Mouse (Mus musculus) heart, embryonic 11.5 days (tissue): ENCODE data around the gene Pde4c. TPM values are rescaled to one million over a fixed set of nuclear protein-coding genes. Genes with fewer than 3 reads are reported as not detected.

Source experiments
- ATAC-seq: fragments of 200-750 bp; cut with Nextera tagmentation; replicated peaks from 2 replicates; pipeline ENCODE4 v1.8.0; 2017; ENCODE audit warnings: moderate library complexity; ENCODE audit not compliant: insufficient number of reproducible peaks, low FRiP score, low TSS enrichment
- H3K27ac ChIP-seq: fragments of 300-500 bp; sonication (generic); 2 replicates; pipeline ENCODE4 v1.5.1; 2014; ENCODE audit warnings: mild to moderate bottlenecking, low read depth, low read length
- H3K27me3 ChIP-seq: fragments of 300-500 bp; sonication (generic); 2 replicates; pipeline ENCODE4 v1.6.1; 2014; ENCODE audit warnings: mild to moderate bottlenecking, low read length, mixed read lengths; ENCODE audit not compliant: control insufficient read depth, insufficient read depth
- H3K36me3 ChIP-seq: fragments of 300-500 bp; sonication (generic); 2 replicates; pipeline ENCODE4 v1.6.1; 2014; ENCODE audit warnings: mild to moderate bottlenecking, low read length, moderate library complexity, mixed read lengths; ENCODE audit not compliant: control insufficient read depth, insufficient read depth
- H3K4me1 ChIP-seq: fragments of 300-500 bp; sonication (generic); 2 replicates; pipeline ENCODE4 v1.6.1; 2014; ENCODE audit warnings: low read length; ENCODE audit not compliant: control insufficient read depth, insufficient read depth
- H3K4me2 ChIP-seq: fragments of 300-500 bp; sonication (generic); 2 replicates; pipeline ENCODE4 v1.6.1; 2014; ENCODE audit warnings: mild to moderate bottlenecking, moderate library complexity
- H3K4me3 ChIP-seq: fragments of 300-500 bp; sonication (generic); 2 replicates; pipeline ENCODE4 v1.5.1; 2014; ENCODE audit warnings: low read depth, low read length
- H3K9ac ChIP-seq: fragments of 300-500 bp; sonication (generic); 2 replicates; pipeline ENCODE4 v1.6.1; 2014; ENCODE audit warnings: mild to moderate bottlenecking, low read depth, low read length, moderate library complexity
- H3K9me3 ChIP-seq: fragments of 300-500 bp; sonication (generic); replicated peaks from 2 replicates; pipeline ENCODE4 v1.6.1; 2016; ENCODE audit warnings: low read length; ENCODE audit not compliant: control insufficient read depth
- WGBS: fragments of 180-500 bp; shearing (Covaris S2); extraction: QIAGEN DNeasy Blood & Tissue Kit; methylation state at CpG from one replicate; pipeline ENCODE4 v1.1.7; 2014; ENCODE audit not compliant: insufficient replicate concordance; 5-methylcytosine and 5-hydroxymethylcytosine counted together
- polyA plus RNA-seq: library from polyadenylated mRNA; unstranded; fragments of >200 nt; fragmentation: Nextera tagmentation; extraction: Ambion mirVana; gene quantifications from 2 replicates; pipeline ENCODE4 v1.2.1, GENCODE M21; 2014

The Pde4c gene
- polyA plus RNA-seq = not detected in 2 replicates

- Histone ChIP-seq H3K4me3 (no peak within 1 kb of the TSS), H3K9ac (no peak within 1 kb of the TSS)
These were observed at the start of gene Pde4c for GRCm38 (mm10) chr8:70723486-70724210. Gene Pde4c (plus strand): TSS chr8:70723720.

GRCm38 (mm10) chr8:70674109-70674508 is 49.4 kb upstream of the Pde4c start:
- peak overlapping the region; percentile 84 for H3K9ac ChIP-seq
- ATAC-seq = no peak
- 79% methylated on average over 3 of the region's 3 CpGs for WGBS
- no peaks in the 10 kb centered on the region for H3K27me3 ChIP-seq
- peak overlapping the region; percentile 96 for H3K27ac ChIP-seq
- no peaks in the 10 kb centered on the region for H3K9me3 ChIP-seq
- peaks cover 8% of the 10 kb centered on the region for H3K36me3 ChIP-seq
- H3K4me2 ChIP-seq = peak overlapping the region; percentile 79
- H3K4me1 ChIP-seq = peaks cover 17% of the 10 kb centered on the region
- H3K4me3 ChIP-seq = peak overlapping the region; percentile 74

More at GRCm38 (mm10) chr8:70723486-70724210, at the start of gene Pde4c:
- 50% methylated on average over 7 of the region's 7 CpGs for WGBS
- H3K4me1 ChIP-seq = no peaks in the 10 kb centered on the region
- H3K27me3 ChIP-seq = peaks cover 28% of the 10 kb centered on the region
- no peaks in the 10 kb centered on the region for H3K36me3 ChIP-seq
- ATAC-seq = no peak
- H3K9me3 ChIP-seq = no peaks in the 10 kb centered on the region
- H3K27ac ChIP-seq = no peak within 1 kb of the TSS
- no peak within 1 kb of the TSS for H3K4me2 ChIP-seq

GRCm38 (mm10) chr8:70674716-70675115 is 48.8 kb upstream of the Pde4c start:
- Histone ChIP-seq H3K9me3 (no peaks in the 10 kb centered on the region), H3K4me3 (no peak overlapping the region; the same call in 1 of the 2 replicates), H3K9ac (peak overlapping the region; percentile 84; the same call in 1 of the 2 replicates), H3K27ac (peak overlapping the region; percentile 41; the same call in 1 of the 2 replicates), H3K4me2 (peak overlapping the region; percentile 79), H3K4me1 (peaks cover 17% of the 10 kb centered on the region), H3K36me3 (peaks cover 12% of the 10 kb centered on the region), H3K27me3 (no peaks in the 10 kb centered on the region)
- 79% methylated on average over 4 of the region's 4 CpGs for WGBS
- no peak for ATAC-seq

- Histone ChIP-seq H3K27ac (no peak overlapping the region), H3K4me2 (no peak overlapping the region), H3K9me3 (no peaks in the 10 kb centered on the region), H3K36me3 (peaks cover 12% of the 10 kb centered on the region), H3K9ac (no peak overlapping the region), H3K27me3 (no peaks in the 10 kb centered on the region), H3K4me3 (no peak overlapping the region), H3K4me1 (peaks cover 17% of the 10 kb centered on the region)
- 64% methylated on average over 1 of the region's 1 CpGs for whole genome bisulfite sequencing
- no peak for ATAC-seq
These were observed 48.2 kb upstream of the Pde4c start for GRCm38 (mm10) chr8:70675336-70675735.

GRCm38 (mm10) chr8:70677451-70678080 is 46.0 kb upstream of the Pde4c start:
- no peak overlapping the region for H3K4me2 ChIP-seq
- H3K27me3 ChIP-seq = no peaks in the 10 kb centered on the region
- ATAC-seq = no peak
- WGBS = 90% methylated on average over 15 of the region's 15 CpGs
- no peak overlapping the region for H3K27ac ChIP-seq
- peaks cover 12% of the 10 kb centered on the region for H3K36me3 ChIP-seq
- H3K4me1 ChIP-seq = peaks cover 26% of the 10 kb centered on the region
- no peak overlapping the region for H3K4me3 ChIP-seq
- H3K9ac ChIP-seq = no peak overlapping the region
- no peaks in the 10 kb centered on the region for H3K9me3 ChIP-seq

GRCm38 (mm10) chr8:70678679-70679078 is 44.8 kb upstream of the Pde4c start:
- H3K9ac ChIP-seq = no peak overlapping the region
- H3K4me3 ChIP-seq = no peak overlapping the region
- H3K36me3 ChIP-seq = peaks cover 12% of the 10 kb centered on the region
- peaks cover 29% of the 10 kb centered on the region for H3K4me1 ChIP-seq
- H3K27ac ChIP-seq = no peak overlapping the region
- H3K9me3 ChIP-seq = no peaks in the 10 kb centered on the region
- no peaks in the 10 kb centered on the region for H3K27me3 ChIP-seq
- no peak overlapping the region for H3K4me2 ChIP-seq
- ATAC-seq = no peak

GRCm38 (mm10) chr8:70679404-70679803 is 44.1 kb upstream of the Pde4c start:
- Histone ChIP-seq H3K4me2 (no peak overlapping the region), H3K4me1 (peaks cover 23% of the 10 kb centered on the region), H3K27ac (no peak overlapping the region), H3K9ac (peak overlapping the region; percentile 22; the same call in 1 of the 2 replicates), H3K27me3 (no peaks in the 10 kb centered on the region), H3K36me3 (peaks cover 12% of the 10 kb centered on the region), H3K4me3 (no peak overlapping the region), H3K9me3 (no peaks in the 10 kb centered on the region)
- no peak for ATAC-seq
- 92% methylated on average over 4 of the region's 4 CpGs for WGBS

- Histone ChIP-seq H3K36me3 (peaks cover 12% of the 10 kb centered on the region), H3K4me1 (peaks cover 17% of the 10 kb centered on the region), H3K9ac (no peak overlapping the region), H3K27ac (no peak overlapping the region), H3K9me3 (no peaks in the 10 kb centered on the region), H3K4me2 (no peak overlapping the region), H3K4me3 (no peak overlapping the region), H3K27me3 (no peaks in the 10 kb centered on the region)
- 85% methylated on average over 3 of the region's 3 CpGs for WGBS
- no peak for ATAC-seq
These were observed 43.5 kb upstream of the Pde4c start for GRCm38 (mm10) chr8:70680039-70680438.
